Mouse (Mus musculus): ENCODE results near the gene Wdfy4.

DNA sequence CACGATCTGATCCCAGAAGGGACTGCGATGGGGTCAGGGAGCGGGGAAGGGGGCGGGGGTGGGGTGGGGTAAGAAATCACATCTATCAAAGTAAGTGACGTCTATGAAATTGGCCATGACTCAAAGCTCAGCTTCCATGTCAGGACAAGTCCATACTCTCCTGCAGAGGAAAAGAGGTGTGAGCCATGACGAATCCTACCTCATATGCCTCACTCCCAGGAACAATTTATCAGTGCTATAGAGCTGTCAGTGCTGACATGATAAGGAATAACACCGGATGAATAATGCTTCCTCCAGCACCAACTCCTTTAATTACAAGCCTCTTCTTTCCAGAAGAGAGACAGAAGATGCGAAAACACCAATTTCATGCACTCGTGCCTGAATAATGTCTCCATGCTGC, 117.6 kb downstream of the Wdfy4 start:
- no peak for TF ChIP-seq CTCF (IDR thresholded peaks at IDR 0.05; ENCODE audit: low read depth)
- no peak for TF ChIP-seq EP300 (IDR thresholded peaks at IDR 0.05; ENCODE audit: low read depth)
